Mouse (Mus musculus) urinary bladder, postnatal 25 days (tissue): Measurements from ENCODE around the gene Zfp683.

Source experiments
- DNase-seq: peaks from one replicate; pipeline ENCODE4 v3.0.0; 2022; ENCODE audit warnings: low spot score

Zfp683 gene

GRCm38 (mm10) chr4:134051912-134052311, 1.7 kb upstream of the Zfp683 start:
- no peak for DNase-seq

DNA sequence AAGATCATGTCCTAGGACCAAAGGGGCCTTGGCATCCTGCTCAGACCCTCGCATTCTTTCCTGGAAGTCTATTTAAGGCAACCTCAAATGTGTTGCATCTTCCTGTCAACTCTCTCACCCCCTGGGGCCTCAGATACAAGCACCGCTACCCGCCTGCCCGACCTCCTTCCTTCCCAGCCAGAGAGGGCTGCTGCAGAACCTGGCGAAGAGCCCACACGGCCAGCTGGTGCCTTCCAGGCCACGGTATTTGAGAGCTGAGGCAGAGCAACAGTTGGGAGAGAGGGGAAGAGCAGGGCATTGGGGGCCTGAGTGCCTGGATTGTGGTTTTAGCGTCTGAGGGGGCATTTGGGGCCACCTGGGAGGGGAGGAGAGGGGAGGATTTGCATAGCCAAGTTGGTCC, 1.1 kb upstream of the Zfp683 start:
- no peak for DNase-seq

DNA sequence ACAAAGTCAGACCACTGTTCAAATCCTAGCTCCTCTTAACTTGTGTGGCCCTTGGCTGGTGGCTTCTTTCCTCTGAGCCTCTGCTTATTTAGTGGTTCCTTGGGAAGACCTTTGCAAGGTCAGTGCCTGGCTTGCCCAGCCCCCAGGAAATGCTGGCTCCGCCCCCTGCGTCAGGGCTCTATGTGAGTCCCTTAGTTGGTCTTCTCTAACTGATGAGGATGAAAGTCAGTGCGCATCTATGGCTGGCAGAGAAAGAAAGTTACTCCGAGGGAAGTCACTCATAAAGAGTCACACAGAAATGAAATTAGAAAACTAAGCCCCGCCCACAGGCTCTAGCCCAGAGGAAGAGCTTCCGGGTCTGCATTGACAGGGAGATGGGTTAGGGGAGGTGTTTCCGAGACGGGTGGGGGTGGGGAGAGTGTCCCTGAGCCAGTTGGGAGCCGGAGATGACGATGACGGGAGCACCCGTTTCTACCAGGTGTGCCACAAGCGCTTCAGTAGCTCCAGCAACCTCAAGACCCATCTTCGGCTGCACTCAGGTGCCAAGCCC, 4.6 kb downstream of the Zfp683 start:
- DNase-seq, result no peak

GRCm38 (mm10) chr4:134058908-134059307, 5.3 kb downstream of the Zfp683 start:
- no peak for DNase-seq

- no peak for DNase-seq
Observed at GRCm38 (mm10) chr4:134060135-134060865, 6.7 kb downstream of the Zfp683 start, which contains the start of gene Crybg2. Gene Crybg2 (plus strand): TSS chr4:134060815.

- no peak for DNase-seq
Observed at GRCm38 (mm10) chr4:134061166-134061830, 7.7 kb downstream of the Zfp683 start.

- DNase-seq, result peak; percentile 32
Observed at GRCm38 (mm10) chr4:134061944-134062446, 8.4 kb downstream of the Zfp683 start.

DNA sequence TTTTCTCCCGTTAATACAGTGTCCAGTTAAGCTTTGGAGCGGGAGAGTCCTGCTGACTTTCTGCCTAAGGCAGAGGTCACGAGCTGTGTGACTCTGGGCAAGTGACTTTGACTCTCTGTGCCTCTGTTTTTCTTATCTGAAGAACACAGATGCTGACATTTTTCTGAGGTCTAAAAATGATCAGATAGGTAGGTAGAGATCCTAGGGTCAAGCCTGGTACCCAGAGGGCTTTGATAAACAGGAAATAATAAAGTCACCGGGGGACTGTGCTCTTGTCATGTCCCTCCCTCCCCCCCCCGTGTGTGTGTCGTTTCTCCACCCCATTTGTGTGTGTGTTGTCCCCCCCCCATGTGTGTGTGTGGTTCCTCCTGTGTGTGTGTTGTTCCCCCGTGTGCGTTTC, 8.9 kb downstream of the Zfp683 start:
- no peak for DNase-seq

- DNase-seq, result peak; percentile 50
Observed at GRCm38 (mm10) chr4:134065431-134066004, 11.9 kb downstream of the Zfp683 start.

- no peak for DNase-seq
Observed at GRCm38 (mm10) chr4:134067383-134067782, 13.7 kb downstream of the Zfp683 start.

GRCm38 (mm10) chr4:134067833-134068544, 14.4 kb downstream of the Zfp683 start:
- peak; percentile 29 for DNase-seq

DNA sequence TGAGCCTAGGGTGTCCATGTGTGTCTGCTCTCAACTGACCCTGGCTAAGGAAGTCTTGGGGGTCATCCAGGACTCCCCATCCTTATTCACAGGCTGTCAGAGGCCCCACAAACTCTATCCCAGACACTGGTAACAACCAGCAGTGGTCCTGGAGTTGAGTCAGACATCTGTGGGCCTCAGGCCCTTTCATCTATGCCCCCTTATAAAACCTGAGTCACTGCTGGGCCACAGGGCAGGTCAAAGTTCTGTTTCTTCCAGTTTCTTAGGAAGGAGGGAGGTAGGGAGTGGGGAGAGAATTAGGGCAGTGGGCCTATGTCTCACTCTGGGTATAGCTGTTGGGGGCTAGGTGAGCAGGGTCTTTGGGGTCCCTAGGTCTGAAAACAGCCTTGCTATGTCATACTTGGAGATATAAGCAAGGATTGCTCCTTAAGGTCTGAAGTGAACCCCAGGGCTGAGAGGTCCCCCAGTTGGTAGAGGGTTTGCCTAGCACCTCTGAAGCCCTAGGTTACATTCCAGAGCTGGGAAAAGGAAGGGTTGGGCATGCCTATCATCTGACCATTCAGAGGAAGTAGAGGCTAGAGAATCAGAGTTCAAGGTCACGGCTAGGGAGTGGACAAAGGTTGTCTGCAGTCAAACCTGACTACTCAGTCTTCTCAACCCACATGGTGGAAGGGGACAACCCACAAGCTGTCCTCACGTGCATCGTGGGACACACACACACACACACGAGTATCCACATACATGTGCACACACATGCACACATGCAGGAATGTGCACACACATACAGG, 15.3 kb downstream of the Zfp683 start:
- DNase-seq, result no peak

GRCm38 (mm10) chr4:134078694-134079093, 25.1 kb downstream of the Zfp683 start:
- DNase-seq, result no peak

DNA sequence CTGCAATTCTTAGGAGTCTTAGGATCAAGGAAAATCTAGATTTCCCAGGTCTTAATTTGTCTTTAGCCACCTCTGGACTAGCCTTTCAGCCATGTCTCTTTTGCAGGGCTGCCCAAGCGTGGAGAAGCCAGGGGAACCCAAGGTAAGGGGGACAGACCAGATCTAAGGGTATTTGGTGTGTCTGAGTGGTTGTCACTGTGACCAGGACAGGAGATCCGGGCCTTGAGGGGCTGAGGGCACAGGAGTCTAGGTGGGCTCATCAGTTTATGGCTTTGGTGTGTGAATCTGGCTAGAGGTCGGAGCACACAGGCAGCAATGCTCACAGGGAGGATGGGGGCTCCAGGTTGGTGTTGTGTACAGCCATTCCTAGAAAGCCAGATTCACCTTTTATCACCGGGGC, 27.0 kb downstream of the Zfp683 start:
- no peak for DNase-seq

DNA sequence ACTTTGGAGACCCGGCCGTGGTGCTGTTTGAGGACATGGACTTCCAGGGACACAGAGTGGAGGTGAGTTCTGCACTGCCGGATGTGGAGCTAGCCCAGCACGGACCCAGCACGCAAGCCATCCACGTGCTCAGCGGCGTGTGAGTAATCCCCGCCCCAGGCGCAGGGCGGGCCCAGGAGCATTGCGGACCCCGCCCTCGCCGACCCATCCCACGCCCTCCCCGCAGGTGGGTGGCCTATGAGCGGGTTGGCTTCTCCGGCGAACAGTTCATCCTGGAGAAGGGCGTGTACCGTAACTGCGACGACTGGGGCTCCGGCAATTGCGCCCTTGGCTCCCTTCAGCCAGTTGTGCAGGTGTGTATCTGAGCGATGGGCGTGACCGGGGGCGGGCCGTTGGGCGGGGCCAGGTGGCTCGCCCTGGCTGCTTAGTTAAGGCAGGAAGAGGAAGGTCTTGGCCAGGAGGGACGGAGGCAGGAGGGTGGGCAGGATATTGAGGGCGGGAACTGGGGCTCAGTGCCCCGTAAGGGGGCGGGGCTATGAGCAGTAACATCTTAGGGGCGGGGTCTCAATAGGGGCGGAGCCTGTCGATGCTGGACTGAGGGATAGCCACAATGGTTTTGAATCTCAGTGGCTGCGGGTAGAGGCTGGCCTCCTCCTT, 28.2 kb downstream of the Zfp683 start:
- DNase-seq, result peak; percentile 63

- no peak for DNase-seq
Observed at GRCm38 (mm10) chr4:134082460-134082859, 28.8 kb downstream of the Zfp683 start.

GRCm38 (mm10) chr4:134084999-134085398, 31.4 kb downstream of the Zfp683 start:
- no peak for DNase-seq

DNA sequence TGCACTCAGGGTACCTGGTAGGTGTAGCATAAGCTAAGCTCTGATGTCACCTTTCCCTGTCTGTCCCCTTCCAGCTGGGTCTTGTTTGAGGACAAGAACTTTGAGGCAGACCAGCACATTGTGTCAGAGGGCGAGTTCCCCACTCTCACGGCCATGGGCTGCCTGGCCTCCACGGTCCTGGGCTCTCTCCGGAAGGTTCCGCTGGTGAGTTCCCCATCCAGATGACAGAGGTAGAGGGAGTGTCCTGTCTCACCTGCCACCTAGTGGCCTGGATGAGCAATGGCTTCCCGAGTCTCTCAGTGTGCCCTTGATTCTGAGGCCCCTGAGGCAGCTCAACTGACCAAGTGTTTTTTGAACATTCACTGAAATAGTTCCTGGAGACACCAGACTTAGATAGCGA, 33.8 kb downstream of the Zfp683 start:
- DNase-seq, result no peak

- no peak for DNase-seq
Observed at GRCm38 (mm10) chr4:134089029-134089428, 35.4 kb downstream of the Zfp683 start.

DNA sequence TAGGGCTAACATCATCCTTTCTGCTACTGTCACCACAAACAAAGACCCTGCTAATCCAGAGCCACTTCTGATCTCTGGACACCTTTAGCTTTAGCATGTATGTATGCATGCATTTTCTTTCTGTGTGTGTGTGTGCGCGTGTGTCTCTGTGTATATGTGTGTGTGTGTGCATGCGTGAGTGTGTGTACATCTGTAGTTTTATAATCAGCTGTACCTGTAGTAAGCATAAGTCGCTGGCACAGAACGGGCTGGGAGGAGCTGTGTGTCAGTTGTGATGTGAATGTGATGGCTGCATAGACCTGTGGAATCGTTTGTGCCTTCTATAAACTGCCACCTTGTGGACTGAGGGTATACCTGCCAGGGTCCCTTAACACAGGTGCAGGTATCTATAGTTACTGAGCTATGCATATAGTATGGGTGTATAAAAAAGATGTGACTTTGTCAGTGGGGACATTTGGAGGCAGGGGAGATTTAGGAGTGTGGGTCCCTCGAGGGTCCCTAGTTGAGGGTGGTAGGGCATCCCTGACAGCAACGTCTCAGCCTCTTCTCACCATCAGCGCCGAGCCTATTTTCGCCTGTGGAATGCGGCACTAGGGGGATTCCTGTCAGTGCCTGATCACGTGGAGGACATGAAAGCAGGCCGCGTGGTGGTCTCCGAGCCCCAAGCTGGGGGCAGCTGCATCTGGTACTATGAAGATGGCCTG, 37.0 kb downstream of the Zfp683 start:
- DNase-seq, result no peak
